Mouse (Mus musculus): Measurements from ENCODE around the gene Postn. TPM values are rescaled to one million over a fixed set of nuclear protein-coding genes. Genes with fewer than 3 reads are reported as not detected.

Postn gene
- total RNA-seq (2023), result not detected

DNA sequence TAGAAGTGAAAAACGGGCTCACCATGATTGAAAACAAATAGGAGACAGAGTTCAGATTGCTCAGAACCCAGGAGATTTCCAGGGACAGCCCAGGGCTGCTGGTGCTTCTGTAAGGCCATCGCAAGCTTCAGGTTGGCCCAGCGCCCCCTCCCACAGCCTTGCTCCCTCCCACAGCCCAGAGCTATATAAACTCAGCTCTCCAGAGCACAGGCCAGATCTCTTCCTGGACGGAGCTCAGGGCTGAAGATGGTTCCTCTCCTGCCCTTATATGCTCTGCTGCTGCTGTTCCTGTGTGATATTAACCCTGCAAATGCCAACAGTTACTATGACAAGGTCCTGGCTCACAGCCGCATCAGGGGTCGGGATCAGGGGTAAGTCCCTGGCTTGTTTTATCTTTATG is at the start of gene Postn:
Postn (plus strand) TSS at position 213 of the 400 bp plus-strand sequence.

Other genes with a start within 250 kb of the Postn start
- gene Trpc4, start 205.1 kb upstream of the Postn start, total RNA-seq (2023), result not detected